Mouse (Mus musculus): ENCODE data around the gene Psme2b. TPM values are rescaled to one million over a fixed set of nuclear protein-coding genes. Genes with fewer than 3 reads are reported as not detected.
"Not testable (repeated sequence)": the region's sequence is repeated elsewhere in the genome, so short reads cannot be mapped to it uniquely, and the experiment has no call there.

The Psme2b gene
- total RNA-seq, 2 experiments from 2014 or later: 2.0 to 3.0 TPM

DNA sequence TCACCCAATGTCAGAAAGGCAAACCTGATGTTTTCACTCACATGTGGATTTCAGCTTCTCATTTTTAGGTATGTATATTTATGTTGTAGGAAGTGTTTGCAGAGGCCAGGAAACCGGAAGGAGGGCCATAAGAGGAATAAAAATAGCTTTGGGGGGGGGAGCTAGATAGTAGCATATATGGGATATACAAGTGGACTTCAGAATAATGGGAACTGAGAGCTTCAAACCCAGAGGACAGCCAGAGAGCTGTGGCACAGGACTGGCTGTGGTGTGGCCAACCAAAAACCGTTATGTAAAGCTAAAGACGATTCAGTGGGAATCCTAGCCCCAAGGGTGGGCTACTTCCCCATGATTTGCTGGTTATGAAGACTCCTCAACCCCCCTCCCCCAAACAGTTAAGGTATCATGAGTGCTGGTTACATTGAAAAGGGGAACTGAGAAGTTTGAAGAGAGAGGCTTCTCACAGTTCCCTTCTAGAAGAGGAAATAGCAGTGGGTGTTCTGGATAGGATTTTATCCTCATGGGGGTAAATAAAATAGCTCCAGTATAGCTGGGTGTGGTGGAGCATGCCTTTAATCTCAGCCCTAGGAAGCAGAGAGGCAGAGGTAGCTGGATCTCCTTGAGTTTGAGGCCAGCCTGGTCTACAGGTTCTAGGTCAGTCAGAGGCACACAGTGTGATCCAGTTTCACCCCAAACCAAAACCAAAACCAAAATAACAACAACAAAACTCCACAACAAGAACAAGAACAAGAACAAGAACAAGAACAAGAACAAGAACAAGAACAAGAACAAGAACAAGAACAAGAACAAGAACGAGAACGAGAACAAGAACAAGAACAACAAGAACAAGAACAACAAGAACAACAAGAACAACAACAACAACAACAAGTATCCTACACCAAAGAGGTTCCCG is 45.1 kb downstream of the Psme2b start:
- not testable (repeated sequence) for DNase-seq

DNA sequence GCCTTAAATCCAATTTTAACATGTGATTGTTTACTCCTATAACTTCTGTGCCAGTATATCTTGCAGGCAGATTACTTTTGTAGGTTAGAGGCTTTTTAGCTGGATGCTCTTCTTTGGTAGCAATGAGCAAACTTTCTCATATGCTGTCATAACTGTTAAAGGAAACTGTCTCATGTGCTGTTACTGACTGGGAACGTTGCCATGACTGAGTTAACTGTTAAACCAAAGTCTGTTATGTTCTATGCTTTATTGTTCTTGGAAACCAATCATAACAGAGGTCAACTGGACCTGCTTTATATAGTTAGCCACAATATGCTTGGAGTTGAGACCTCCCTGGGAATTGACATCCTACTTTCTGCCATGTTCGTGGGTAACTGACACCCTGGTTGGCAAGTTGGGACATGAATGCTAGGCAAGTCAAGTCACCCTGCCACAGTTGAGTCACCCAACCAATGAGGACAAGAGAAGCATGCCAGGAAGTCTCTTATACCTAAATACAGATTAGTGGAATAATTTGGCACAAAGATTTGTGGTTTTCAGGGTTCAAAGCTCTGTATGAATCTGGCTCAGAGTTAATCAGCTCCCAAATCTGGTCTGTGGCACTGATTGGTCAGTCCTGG is 47.1 kb downstream of the Psme2b start:
- no peak for DNase-seq

Other genes with a start within 250 kb of the Psme2b start
- gene Rack1, start 145.9 kb downstream of the Psme2b start, total RNA-seq (2021): 100 to 1,000 TPM; 642 to 663 TPM
- gene Trim41, start 128.8 kb downstream of the Psme2b start, total RNA-seq (2021): 10 to 100 TPM; 36.0 to 40.1 TPM
- 1 to 10 TPM; 5.3 to 5.5 TPM for gene Trim7, start 120.0 kb downstream of the Psme2b start, total RNA-seq (2021)
- gene Gm12184, start 119.5 kb downstream of the Psme2b start, total RNA-seq (2021): 1 to 10 TPM; 4.8 to 5.1 TPM
- gene Irgm1, start 74.5 kb downstream of the Psme2b start, total RNA-seq (2021): 1 to 10 TPM; 6.2 to 7.6 TPM
- under 1 TPM; 0.26 to 0.38 TPM for gene Gm5431, start 44.0 kb downstream of the Psme2b start, total RNA-seq (2021)
- gene Olfr56, start 32.7 kb upstream of the Psme2b start, total RNA-seq (2021): under 1 TPM in 1 of 2 experiments, not detected in 1; 0.18 TPM
- 1 to 10 TPM; 2.0 to 2.1 TPM for gene 9930111J21Rik1, start 33.2 kb upstream of the Psme2b start, total RNA-seq (2021)
- gene Gm12185, start 46.0 kb upstream of the Psme2b start, total RNA-seq (2021): under 1 TPM; 0.07 to 0.29 TPM
- under 1 TPM; 0.21 to 0.27 TPM for gene Tgtp1, start 48.0 kb upstream of the Psme2b start, total RNA-seq (2021)
- 1 to 10 TPM; 3.6 to 3.9 TPM for gene 9930111J21Rik2, start 105.1 kb upstream of the Psme2b start, total RNA-seq (2021)
- gene Tgtp2, start 118.0 kb upstream of the Psme2b start, total RNA-seq (2021): not detected
- gene Ifi47, start 130.4 kb upstream of the Psme2b start, total RNA-seq (2021): 1 to 10 TPM; 1.4 to 1.6 TPM
- gene Olfr1396, start 168.7 kb upstream of the Psme2b start, total RNA-seq (2021): 1 to 10 TPM in 1 of 2 experiments, under 1 TPM in 1; 0.63 to 1.1 TPM
- gene Olfr1395, start 196.1 kb upstream of the Psme2b start, total RNA-seq (2021): not detected
- not detected for gene Olfr1394, start 208.2 kb upstream of the Psme2b start, total RNA-seq (2021)
- gene Btnl9, start 241.0 kb upstream of the Psme2b start, total RNA-seq (2021): 10 to 100 TPM; 38.4 to 40.3 TPM